Mouse (Mus musculus) heart, adult 2 months (tissue): ENCODE results near the gene Rhd. TPM values are rescaled to one million over a fixed set of nuclear protein-coding genes. Genes with fewer than 3 reads are reported as not detected.

ENCODE experiments used
- DNase-seq, 2 experiments: peaks; one replicate each; pipeline ENCODE4 v3.0.0; 2021
- H3K27ac ChIP-seq: fragments of 200-600 bp; 2 replicates; pipeline ENCODE4 v1.8.1; 2022
- H3K27me3 ChIP-seq: fragments of 200-500 bp; 2 replicates; pipeline ENCODE4 v1.6.1; 2012; ENCODE audit warnings: mild to moderate bottlenecking, low read length, inconsistent platforms, mixed read lengths; ENCODE audit not compliant: control insufficient read depth, insufficient read depth
- H3K36me3 ChIP-seq: fragments of 200-500 bp; 2 replicates; pipeline ENCODE4 v1.6.1; 2012; ENCODE audit warnings: low read length, inconsistent platforms; ENCODE audit not compliant: control insufficient read depth, insufficient read depth
- H3K4me1 ChIP-seq: fragments of 200-500 bp; 2 replicates; pipeline ENCODE4 v1.6.1; 2011; ENCODE audit warnings: low read length; ENCODE audit not compliant: control insufficient read depth, insufficient read depth
- H3K4me3 ChIP-seq: fragments of 200-600 bp; 2 replicates; pipeline ENCODE4 v1.8.1; 2022
- H3K79me2 ChIP-seq: fragments of 200-500 bp; replicated peaks from 2 replicates; pipeline ENCODE4 v1.6.1; 2012; ENCODE audit warnings: mild to moderate bottlenecking, inconsistent platforms, low read length, moderate library complexity, mixed read lengths; ENCODE audit not compliant: control insufficient read depth, insufficient read depth
- H3K9ac ChIP-seq: fragments of 200-500 bp; 2 replicates; pipeline ENCODE4 v1.6.1; 2012; ENCODE audit warnings: low read depth, mild to moderate bottlenecking, control low read depth, inconsistent platforms, low read length, mixed read lengths
- CTCF ChIP-seq: fragments of 200-600 bp; IDR thresholded peaks from 2 replicates; pipeline ENCODE4 v1.8.1; 2022; ENCODE audit warnings: antibody characterized with exemption, mild to moderate bottlenecking, moderate library complexity
- EP300 ChIP-seq: fragments of 200-500 bp; IDR thresholded peaks from 2 replicates; pipeline ENCODE4 v1.6.1; 2011; ENCODE audit warnings: low read depth, low read length, control low read depth; ENCODE audit not compliant: insufficient read depth
- POLR2A ChIP-seq: fragments of 200-500 bp; IDR thresholded peaks from 2 replicates; pipeline ENCODE4 v1.6.1; 2011; ENCODE audit warnings: mild to moderate bottlenecking, low read depth, low read length, control low read depth; ENCODE audit not compliant: insufficient read depth
- WGBS: fragments of 180-500 bp; shearing (Covaris S2); methylation state at CpG from one replicate; pipeline ENCODE4 v1.1.7; 2018; 5-methylcytosine and 5-hydroxymethylcytosine counted together
- intact Hi-C: fragments of 180-260 bp; cut with DNase I; formaldehyde crosslinking; loops from one replicate; pipeline ENCODE4 v1.15.1; 2025
- polyA plus RNA-seq: library from polyadenylated mRNA; depleted of rRNA; stranded (reverse); fragments of >200 nt; gene quantifications from 2 replicates; pipeline ENCODE4 v1.2.3, GENCODE M21; 2012
- total RNA-seq, 2 experiments: library from RNA; stranded (reverse); gene quantifications; 2 replicates each; pipeline ENCODE4 v1.2.3; 2021

Rhd gene
- total and polyA plus RNA-seq, 3 experiments = 3.2 to 6.0 (median 5.7) TPM

GRCm38 (mm10) chr4:134929536-134929935, 65.2 kb downstream of the Rhd start:
- H3K9ac ChIP-seq = no peak overlapping the region
- H3K4me3 ChIP-seq = no peak overlapping the region
- peaks cover 3% of the 10 kb centered on the region for H3K4me1 ChIP-seq
- WGBS = 55% methylated on average over 4 of the region's 4 CpGs
- H3K79me2 ChIP-seq = 0 out of 2 replicates have a peak, but pooled peaks cover 1% of the 10 kb centered on the region
- H3K36me3 ChIP-seq = peaks cover 42% of the 10 kb centered on the region
- no peak for DNase-seq
- no peak for TF ChIP-seq EP300
- no peak for TF ChIP-seq CTCF
- 0 out of 2 replicates have a peak, but pooled peaks have one; percentile 21 for TF ChIP-seq POLR2A
- H3K27ac ChIP-seq = no peak overlapping the region
- no peaks in the 10 kb centered on the region for H3K27me3 ChIP-seq
- intact Hi-C loops = loop anchor here (10.0 kb wide), 3 partner anchors 335 to 1355 kb away; partner anchors contain the start of genes Pdik1l and Zfp46

- peaks cover 38% of the 10 kb centered on the region for H3K36me3 ChIP-seq
- WGBS = 18% methylated on average over 9 of the region's 9 CpGs
Measured at GRCm38 (mm10) chr4:134930190-134930589, 65.9 kb downstream of the Rhd start.

GRCm38 (mm10) chr4:134930684-134931481, 66.5 kb downstream of the Rhd start, which contains the start of gene Syf2:
TSS of gene Syf2 (plus strand) at chr4:134930898.
- DNase-seq = peak; percentile 94 to 95
- under 1% methylated on average over 67 of the region's 68 CpGs for WGBS
- intact Hi-C loops = loop anchor here (2.0 kb wide), 1 partner anchor 16 kb away; the partner anchor contains the start of gene Tmem50a
- Histone ChIP-seq H3K27me3 (no peaks in the 10 kb centered on the region), H3K79me2 (0 out of 2 replicates have a peak, but pooled peaks cover 1% of the 10 kb centered on the region), H3K4me1 (peaks cover 1% of the 10 kb centered on the region; the same call in 1 of the 2 replicates), H3K9ac (peak within 1 kb of the TSS; percentile 95), H3K4me3 (peak within 1 kb of the TSS; percentile 96), H3K36me3 (peaks cover 35% of the 10 kb centered on the region), H3K27ac (peak within 1 kb of the TSS; percentile 88)
- peak; percentile 73 for TF ChIP-seq EP300
- TF ChIP-seq POLR2A = peak; percentile 87
- TF ChIP-seq CTCF = no peak

More at GRCm38 (mm10) chr4:134930190-134930589, 65.9 kb downstream of the Rhd start:
- H3K4me3 ChIP-seq = peak overlapping the region; percentile 58
- intact Hi-C loops = loop anchor here (2.0 kb wide), 1 partner anchor 15 kb away; the partner anchor contains the start of gene Tmem50a
- H3K27me3 ChIP-seq = no peaks in the 10 kb centered on the region
- DNase-seq = no peak
- H3K4me1 ChIP-seq = peaks cover 3% of the 10 kb centered on the region
- H3K9ac ChIP-seq = peak overlapping the region; percentile 39; the same call in 1 of the 2 replicates
- peak overlapping the region; percentile 82 for H3K27ac ChIP-seq
- 0 out of 2 replicates have a peak, but pooled peaks cover 1% of the 10 kb centered on the region for H3K79me2 ChIP-seq
- TF ChIP-seq POLR2A = no peak
- TF ChIP-seq CTCF = no peak
- no peak for TF ChIP-seq EP300

- peak overlapping the region; percentile 59 for H3K9ac ChIP-seq
- intact Hi-C loops = loop anchor here (5.0 kb wide), 1 partner anchor 400 kb away; no protein-coding TSS in a partner anchor
- H3K79me2 ChIP-seq = no peaks in the 10 kb centered on the region
- peak in 1 of 2 experiments; percentile 45 for DNase-seq
- peaks cover 5% of the 10 kb centered on the region for H3K4me1 ChIP-seq
- no peaks in the 10 kb centered on the region for H3K27me3 ChIP-seq
- H3K27ac ChIP-seq = peak overlapping the region; percentile 66
- peaks cover 16% of the 10 kb centered on the region for H3K36me3 ChIP-seq
- TF ChIP-seq POLR2A (0 out of 2 replicates have a peak, but pooled peaks have one; percentile 8), CTCF (no peak)
- 31% methylated on average over 17 of the region's 17 CpGs for WGBS
- H3K4me3 ChIP-seq = no peak overlapping the region
Measured at GRCm38 (mm10) chr4:134937240-134938176, 73.2 kb downstream of the Rhd start.

- no peak for DNase-seq
- no peak overlapping the region for H3K4me3 ChIP-seq
- no peak overlapping the region for H3K9ac ChIP-seq
- H3K79me2 ChIP-seq = no peaks in the 10 kb centered on the region
- peaks cover 5% of the 10 kb centered on the region for H3K4me1 ChIP-seq
- no peaks in the 10 kb centered on the region for H3K27me3 ChIP-seq
- H3K36me3 ChIP-seq = peaks cover 15% of the 10 kb centered on the region
- no peak overlapping the region for H3K27ac ChIP-seq
- intact Hi-C loops = loop anchor here (5.0 kb wide), 1 partner anchor 397 kb away; no protein-coding TSS in a partner anchor
- no peak for TF ChIP-seq EP300
- TF ChIP-seq CTCF = no peak
- TF ChIP-seq POLR2A = no peak
- 60% methylated on average over 9 of the region's 9 CpGs for WGBS
Measured at GRCm38 (mm10) chr4:134939900-134940299, 75.6 kb downstream of the Rhd start.
